Mouse (Mus musculus) monocyte, adult 5-6 weeks (primary cell): ENCODE results near the gene Olfr1324. TPM values are rescaled to one million over a fixed set of nuclear protein-coding genes. Genes with fewer than 3 reads are reported as not detected.
"Not testable (repeated sequence)": the region's sequence is repeated elsewhere in the genome, so short reads cannot be mapped to it uniquely, and the experiment has no call there.

Experiments used
- ATAC-seq: fragments of 153-309, 156-312 bp; replicated peaks from 2 replicates; pipeline ENCODE4 v1.8.0; 2017; ENCODE audit warnings: mild to moderate bottlenecking; ENCODE audit not compliant: low TSS enrichment, insufficient number of reproducible peaks, severe bottlenecking, poor library complexity, low FRiP score
- total RNA-seq: library from RNA; stranded (forward); fragments of 200-1000, 200-491, 200-594 nt; gene quantifications from 3 replicates; pipeline ENCODE4 v1.2.3, GENCODE M21; 2017

Olfr1324 gene
- total RNA-seq, result 0.10 TPM in 1 of 3 replicates, not detected in the others

DNA sequence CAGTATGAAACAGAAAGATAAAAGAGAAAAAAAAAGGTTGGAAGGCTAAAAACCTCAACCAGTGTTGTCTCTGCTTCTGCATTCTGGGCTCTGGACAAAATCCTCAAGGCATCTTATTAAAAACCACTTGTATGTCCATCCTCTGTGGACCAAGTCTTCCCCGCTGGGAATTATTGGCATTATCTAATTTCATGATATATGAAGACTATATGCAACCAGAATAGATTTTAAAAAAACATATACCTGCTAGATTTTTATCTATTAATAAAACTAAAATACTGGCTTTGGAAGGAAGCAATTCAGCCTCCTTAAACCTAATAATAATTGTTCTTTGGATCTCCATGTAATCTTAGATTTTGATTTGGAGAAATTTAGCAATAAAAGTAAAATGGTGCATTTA, at the start of gene Olfr1324:
TSS of gene Olfr1324 (minus strand) at position 101 of the 400 bp plus-strand sequence.
- no peak for ATAC-seq

DNA sequence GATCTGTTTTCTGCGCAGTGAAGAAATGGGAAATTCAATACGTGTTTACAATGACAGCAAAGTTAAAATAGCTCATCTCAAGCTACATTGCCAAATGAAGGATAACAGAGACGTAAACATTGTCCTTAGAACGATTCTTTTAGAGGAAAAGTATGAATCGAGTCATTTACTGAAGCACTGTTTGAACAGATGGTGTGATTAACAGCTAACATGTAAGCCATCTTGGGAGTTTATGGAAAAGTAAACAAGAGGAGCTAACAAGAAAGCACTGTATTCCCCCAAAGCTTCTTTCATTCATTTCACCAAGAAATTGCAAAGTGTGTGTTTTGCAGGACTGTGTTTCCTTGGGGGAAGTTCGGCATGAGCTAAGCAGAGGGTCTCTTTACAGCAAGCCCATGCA, 42.0 kb upstream of the Olfr1324 start:
- ATAC-seq, result not testable (repeated sequence)

DNA sequence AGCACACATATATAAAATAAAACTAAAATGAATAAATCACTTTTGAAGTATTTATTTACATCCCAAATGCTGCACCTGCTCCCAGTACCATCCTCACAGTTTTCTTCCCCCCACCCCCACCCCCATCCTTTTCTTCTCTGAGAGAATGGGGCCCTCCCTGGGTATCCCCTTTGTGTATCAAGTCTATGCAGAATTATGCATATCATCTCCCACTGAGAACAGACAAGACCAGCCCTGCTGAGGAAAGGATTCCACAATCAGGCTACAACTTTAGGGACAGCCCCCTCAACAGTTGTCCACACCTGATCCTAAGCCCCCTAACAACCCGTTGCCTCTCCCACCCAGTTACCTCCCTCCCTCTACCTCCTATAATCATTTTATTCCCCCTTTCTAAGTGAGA, 27.8 kb upstream of the Olfr1324 start:
- no peak for ATAC-seq

DNA sequence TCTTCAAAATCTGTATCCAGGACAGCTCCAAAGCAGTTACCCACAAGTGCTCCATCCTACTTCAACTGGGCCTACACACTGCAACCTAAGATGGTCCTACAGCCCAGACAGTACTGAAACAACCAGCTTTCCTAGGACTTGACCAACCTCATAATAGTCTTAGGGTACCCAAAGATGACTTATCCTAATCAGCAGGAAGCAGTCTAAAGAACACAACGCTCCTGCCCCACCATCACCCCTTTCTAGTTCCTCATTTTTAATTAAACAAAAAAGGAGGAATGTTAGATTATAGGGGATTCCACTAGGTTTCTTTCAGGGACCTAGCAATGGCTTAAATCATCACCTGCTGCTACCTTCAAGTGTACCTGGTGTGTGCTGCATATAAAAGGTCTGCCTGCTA, 15.1 kb upstream of the Olfr1324 start:
- ATAC-seq, result no peak

DNA sequence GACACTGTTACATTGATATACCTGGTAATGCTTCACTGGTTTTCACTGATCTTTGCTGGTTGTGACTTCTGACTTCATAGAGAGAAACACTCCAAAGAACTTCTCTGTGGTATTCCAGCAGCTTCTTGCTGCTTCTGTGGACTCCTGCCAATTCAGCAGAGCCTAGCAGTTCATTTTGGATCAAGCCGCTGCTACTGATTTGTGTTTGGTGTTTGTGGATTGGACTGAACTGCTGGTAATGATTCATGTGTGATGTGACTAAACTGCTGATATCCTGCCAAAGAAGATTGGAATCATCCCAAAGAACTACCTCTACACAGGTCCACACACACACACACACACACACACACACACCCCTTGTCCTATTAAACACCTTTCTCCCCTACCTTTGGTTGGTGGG, 14.4 kb upstream of the Olfr1324 start:
- no peak for ATAC-seq

DNA sequence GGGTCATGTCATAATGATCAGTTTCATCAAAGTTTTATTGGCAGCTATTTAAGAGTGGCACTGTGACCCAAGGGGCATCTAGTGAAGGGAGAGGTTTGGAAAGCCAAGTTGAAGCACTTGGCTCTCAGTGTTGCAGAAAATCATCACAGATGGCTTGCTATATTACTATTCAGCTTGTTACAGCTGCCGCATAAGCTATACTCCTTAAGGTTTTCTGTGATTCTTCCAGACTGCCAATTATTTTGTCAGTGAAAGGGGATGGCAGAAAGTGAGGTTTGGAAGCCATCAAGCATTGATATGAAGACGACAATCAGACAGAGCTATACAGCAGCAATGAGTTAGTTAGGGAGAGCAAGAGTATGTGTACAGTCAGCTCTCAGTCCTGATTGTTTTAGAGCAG, 4.2 kb upstream of the Olfr1324 start:
- ATAC-seq, result no peak

DNA sequence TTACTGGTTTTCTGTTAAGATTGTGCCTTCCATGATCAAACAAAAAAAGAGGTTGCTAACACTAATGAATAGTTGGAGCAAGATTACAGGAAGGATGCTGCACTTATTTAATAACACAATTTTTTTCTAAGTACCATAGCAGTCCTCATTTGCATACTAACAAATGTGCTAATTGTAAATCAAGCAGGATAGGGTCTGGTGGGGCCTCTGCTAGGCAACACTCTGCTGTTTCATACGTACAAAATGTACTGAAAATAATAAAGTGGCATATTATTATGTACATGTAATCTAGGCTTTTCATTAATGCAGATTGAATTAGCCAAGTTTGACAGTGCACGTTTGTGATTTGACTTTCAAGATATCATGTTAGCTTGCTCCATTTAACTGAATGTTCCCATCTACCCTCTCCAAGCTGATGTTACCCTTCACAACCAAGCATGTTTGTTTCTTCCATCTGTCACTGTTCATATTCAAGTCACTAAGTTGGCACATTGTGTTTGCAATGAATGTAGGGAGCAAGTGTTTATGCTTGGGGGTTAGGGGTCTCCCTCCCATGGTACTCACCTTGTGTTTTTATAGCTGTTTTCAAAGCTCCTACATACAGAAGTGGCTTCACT, 478 bp downstream of the Olfr1324 start:
- no peak for ATAC-seq

DNA sequence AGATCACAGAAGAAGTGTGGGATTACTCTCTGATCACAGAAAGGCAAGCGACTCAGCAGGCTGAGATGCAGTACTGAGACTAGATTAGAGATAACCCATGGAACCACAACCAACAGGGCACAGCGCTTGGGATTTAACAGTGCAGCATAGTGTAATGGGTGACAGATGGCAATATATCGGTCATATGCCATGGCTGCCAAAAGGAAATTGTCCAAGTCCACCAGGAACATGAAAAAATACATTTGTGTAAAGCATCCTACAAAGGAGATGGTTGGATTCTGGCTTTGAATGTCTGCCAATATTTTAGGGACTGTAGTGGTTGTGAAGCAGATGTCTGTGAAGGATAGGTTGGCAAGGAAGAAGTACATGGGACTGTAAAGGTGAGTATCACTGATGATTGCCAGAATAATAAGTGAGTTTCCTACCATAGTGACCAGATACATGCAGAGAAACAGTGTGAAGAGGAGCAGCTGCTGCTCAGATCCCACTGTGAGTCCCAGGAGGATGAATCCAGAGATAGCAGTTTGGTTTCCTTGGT, 2.3 kb downstream of the Olfr1324 start:
- no peak for ATAC-seq

DNA sequence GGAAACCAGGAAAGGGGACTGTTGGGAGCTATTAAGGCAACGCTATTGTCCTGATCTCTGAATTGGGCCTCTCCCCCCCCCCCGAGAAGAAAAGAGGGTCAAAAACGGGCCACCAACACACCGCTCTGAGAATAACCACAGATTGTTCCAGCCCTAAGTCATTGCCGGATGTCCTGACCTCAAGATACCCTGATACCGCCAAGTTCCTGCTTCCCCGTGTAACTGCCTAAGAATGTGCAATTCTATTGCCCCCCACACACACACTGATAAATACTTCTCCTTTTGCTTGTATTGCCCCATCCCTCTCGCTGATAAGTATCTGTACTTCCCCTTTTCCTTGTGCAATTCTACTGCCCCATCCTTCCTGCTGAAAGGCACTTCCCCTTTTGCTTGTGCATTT, 17.9 kb downstream of the Olfr1324 start:
- ATAC-seq, result not testable (repeated sequence)

DNA sequence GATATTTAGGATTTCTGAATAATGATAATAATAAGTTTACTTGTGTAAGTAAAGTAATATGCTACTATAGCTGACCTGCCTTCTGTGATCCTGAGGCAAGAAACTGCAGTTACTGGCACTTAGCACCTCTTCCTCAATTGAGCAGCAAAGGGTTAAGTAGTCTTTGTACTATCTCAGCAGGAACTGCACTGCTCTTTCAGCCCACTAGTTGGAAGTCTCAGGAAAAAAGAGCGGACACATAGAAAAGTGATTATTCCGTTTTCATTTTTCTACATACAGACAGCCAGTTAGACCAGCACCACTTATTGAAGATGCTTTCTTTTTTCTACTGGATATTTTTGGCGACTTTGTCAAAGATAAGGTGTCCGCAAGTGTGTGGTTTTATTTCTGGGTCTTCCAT, 37.7 kb downstream of the Olfr1324 start:
- ATAC-seq, result not testable (repeated sequence)

DNA sequence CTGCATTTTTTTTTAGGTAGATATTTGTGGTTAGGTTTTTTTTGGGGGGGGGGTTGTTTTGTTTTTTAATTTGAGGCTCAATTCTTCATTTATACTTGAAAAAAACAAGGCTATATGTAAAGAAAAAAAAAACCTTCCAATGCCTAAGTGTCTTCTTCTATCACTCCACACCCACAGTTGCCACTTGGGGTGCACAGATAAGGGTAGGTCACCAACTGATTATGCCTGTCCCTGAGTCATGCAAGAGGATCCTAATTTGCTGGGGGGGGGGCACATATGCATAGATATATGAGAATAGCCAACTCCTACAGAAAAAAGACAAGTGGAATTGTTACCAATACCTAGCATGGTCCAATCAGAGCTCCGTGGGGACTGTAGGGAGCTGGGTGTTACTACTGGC, 53.3 kb downstream of the Olfr1324 start:
- no peak for ATAC-seq
